Mouse (Mus musculus) intestine, embryonic 16.5 days (tissue): ENCODE results near the gene Ptov1. TPM values are rescaled to one million over a fixed set of nuclear protein-coding genes. Genes with fewer than 3 reads are reported as not detected.

Experiments
- ATAC-seq: fragments of 200-750 bp; cut with Nextera tagmentation; 2 replicates; pipeline ENCODE4 v1.8.0; 2017; ENCODE audit warnings: moderate TSS enrichment, moderate library complexity
- H3K27ac ChIP-seq: fragments of 300-500 bp; sonication (generic); 2 replicates; pipeline ENCODE4 v1.5.1; 2014; ENCODE audit warnings: mild to moderate bottlenecking, low read length
- H3K27me3 ChIP-seq: fragments of 300-500 bp; sonication (generic); replicated peaks from 2 replicates; pipeline ENCODE4 v1.6.1; 2014; ENCODE audit warnings: low read length, control low read depth, mixed read lengths; ENCODE audit not compliant: control insufficient read depth, insufficient read depth
- H3K36me3 ChIP-seq: fragments of 300-500 bp; sonication (generic); 2 replicates; pipeline ENCODE4 v1.6.1; 2014; ENCODE audit warnings: low read length, control low read depth; ENCODE audit not compliant: control insufficient read depth, insufficient read depth
- H3K4me1 ChIP-seq: fragments of 300-500 bp; sonication (generic); 2 replicates; pipeline ENCODE4 v1.6.1; 2014; ENCODE audit warnings: low read length, control low read depth, mixed read lengths; ENCODE audit not compliant: control insufficient read depth, insufficient read depth
- H3K4me2 ChIP-seq: fragments of 300-500 bp; sonication (generic); 2 replicates; pipeline ENCODE4 v1.6.1; 2014; ENCODE audit warnings: low read depth, low read length, control low read depth
- H3K4me3 ChIP-seq: fragments of 300-500 bp; sonication (generic); 2 replicates; pipeline ENCODE4 v1.5.1; 2014; ENCODE audit warnings: mild to moderate bottlenecking, low read length
- H3K9ac ChIP-seq: fragments of 300-500 bp; sonication (generic); 2 replicates; pipeline ENCODE4 v1.6.1; 2014; ENCODE audit warnings: low read depth, low read length
- H3K9me3 ChIP-seq: fragments of 300-500 bp; sonication (generic); 2 replicates; pipeline ENCODE4 v1.6.1; 2016; ENCODE audit warnings: low read length, control low read depth; ENCODE audit not compliant: control insufficient read depth
- WGBS: fragments of 180-500 bp; shearing (Covaris S2); extraction: QIAGEN DNeasy Blood & Tissue Kit; methylation state at CpG from one replicate; pipeline ENCODE4 v1.1.7; 2014; 5-methylcytosine and 5-hydroxymethylcytosine counted together
- polyA plus RNA-seq: library from polyadenylated mRNA; unstranded; fragments of >200 nt; fragmentation: Nextera tagmentation; extraction: Ambion mirVana; gene quantifications from 2 replicates; pipeline ENCODE4 v1.2.1, GENCODE M21; 2015

The Ptov1 gene
- polyA plus RNA-seq, 1 experiment from 2014 or later, result 71.8 TPM

DNA sequence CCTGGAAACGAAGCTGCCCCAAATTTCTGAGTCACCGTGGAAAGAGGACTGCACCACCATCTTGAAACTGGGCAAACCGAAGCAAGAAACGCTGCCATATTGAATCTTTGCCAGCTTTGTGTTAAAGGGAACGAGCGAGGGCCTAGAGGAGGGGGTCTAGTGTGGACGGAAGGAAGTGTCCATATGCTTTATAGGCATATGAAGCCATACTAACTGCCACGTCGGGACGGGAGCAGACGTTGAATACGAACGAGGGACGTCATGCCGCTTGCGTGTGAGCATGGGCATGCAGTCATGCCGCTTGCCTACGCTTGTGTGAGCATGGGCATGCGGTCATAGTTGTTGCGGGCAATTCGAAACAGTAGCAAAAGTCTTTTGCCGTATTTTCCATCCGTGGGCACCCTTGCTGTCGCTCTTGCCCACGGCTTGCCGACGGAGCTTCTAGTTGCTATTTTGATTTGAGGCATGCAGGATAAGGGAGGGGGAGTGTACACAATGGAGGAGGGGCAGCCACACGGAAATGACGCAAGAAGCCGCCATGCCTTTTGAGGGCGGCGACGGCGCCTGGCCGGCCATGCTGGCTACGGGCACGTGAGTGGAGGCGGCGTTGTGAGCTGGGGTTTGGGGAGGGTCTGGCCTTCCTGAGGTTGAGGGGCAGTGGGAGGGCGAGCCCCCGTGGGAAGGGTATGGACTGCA is 20.0 kb downstream of the Ptov1 start:
- Histone ChIP-seq H3K27me3 (no peaks in the 10 kb centered on the region), H3K9ac (peak overlapping the region; percentile 91), H3K4me3 (peak overlapping the region; percentile 82), H3K4me2 (peak overlapping the region; percentile 67), H3K27ac (peak overlapping the region; percentile 99), H3K9me3 (no peaks in the 10 kb centered on the region), H3K4me1 (peaks cover 31% of the 10 kb centered on the region), H3K36me3 (peaks cover 17% of the 10 kb centered on the region; the same call in 1 of the 2 replicates)
- peak; percentile 65 for ATAC-seq
- under 1% methylated on average over 41 of the region's 41 CpGs for WGBS

- H3K4me1 ChIP-seq, result peaks cover 28% of the 10 kb centered on the region
These were observed 20.8 kb downstream of the Ptov1 start, which contains the start of the genes Akt1s1 and Tbc1d17 for GRCm38 (mm10) chr7:44848561-44849415. Gene Akt1s1, plus strand, starts transcription at chr7:44848991. Gene Tbc1d17, minus strand, starts transcription at chr7:44849079.

GRCm38 (mm10) chr7:44847772-44848171 is 21.8 kb downstream of the Ptov1 start:
- Histone ChIP-seq H3K9me3 (no peaks in the 10 kb centered on the region), H3K27ac (no peak overlapping the region), H3K36me3 (peaks cover 25% of the 10 kb centered on the region)

More at GRCm38 (mm10) chr7:44848561-44849415, 20.8 kb downstream of the Ptov1 start, which contains the start of the genes Akt1s1 and Tbc1d17:
- ATAC-seq, result peak; percentile 83
- H3K4me3 ChIP-seq, result peak within 1 kb of the TSS; percentile 82
- no peaks in the 10 kb centered on the region for H3K27me3 ChIP-seq
- peaks cover 22% of the 10 kb centered on the region; the same call in 1 of the 2 replicates for H3K36me3 ChIP-seq
- H3K27ac ChIP-seq, result peak within 1 kb of the TSS; percentile 99
- peak within 1 kb of the TSS; percentile 94 for H3K4me2 ChIP-seq
- H3K9me3 ChIP-seq, result no peaks in the 10 kb centered on the region
- under 1% methylated on average over 54 of the region's 54 CpGs for WGBS
- H3K9ac ChIP-seq, result peak within 1 kb of the TSS; percentile 91

GRCm38 (mm10) chr7:44846804-44847203 is 22.8 kb downstream of the Ptov1 start:
- WGBS, result 93% methylated on average over 7 of the region's 7 CpGs
- peaks cover 19% of the 10 kb centered on the region for H3K4me1 ChIP-seq
- no peaks in the 10 kb centered on the region for H3K27me3 ChIP-seq
- no peak overlapping the region for H3K4me3 ChIP-seq
- no peak overlapping the region for H3K27ac ChIP-seq
- H3K36me3 ChIP-seq, result peaks cover 30% of the 10 kb centered on the region
- H3K9ac ChIP-seq, result no peak overlapping the region
- H3K4me2 ChIP-seq, result no peak overlapping the region
- ATAC-seq, result no peak
- no peaks in the 10 kb centered on the region for H3K9me3 ChIP-seq

More at GRCm38 (mm10) chr7:44847772-44848171, 21.8 kb downstream of the Ptov1 start:
- Histone ChIP-seq H3K4me3 (peak overlapping the region; percentile 82), H3K9ac (peak overlapping the region; percentile 62), H3K4me2 (peak overlapping the region; percentile 94), H3K4me1 (peaks cover 19% of the 10 kb centered on the region), H3K27me3 (no peaks in the 10 kb centered on the region)
- WGBS, result 64% methylated on average over 5 of the region's 5 CpGs
- ATAC-seq, result no peak

DNA sequence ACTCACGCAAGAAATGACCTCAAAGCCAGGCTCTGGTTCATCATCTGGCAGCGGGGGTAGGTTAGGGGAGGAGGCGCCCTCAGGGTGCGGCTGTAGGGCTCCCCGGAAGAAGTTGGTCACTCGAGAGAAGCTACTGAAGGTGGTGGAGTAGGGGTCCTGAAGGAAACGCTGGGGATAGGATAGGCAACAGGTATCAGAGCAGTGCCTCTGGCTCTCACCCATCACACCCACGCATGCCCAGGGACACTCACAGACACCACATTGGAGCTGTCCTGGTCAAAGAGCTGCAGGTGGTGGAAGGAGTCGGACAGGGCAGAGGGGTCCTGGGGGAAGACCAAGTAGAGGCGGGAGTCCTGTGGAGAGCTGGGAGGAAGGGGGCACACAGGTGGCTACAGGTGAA is 24.6 kb downstream of the Ptov1 start:
- Histone ChIP-seq H3K4me1 (peaks cover 13% of the 10 kb centered on the region), H3K36me3 (peaks cover 29% of the 10 kb centered on the region), H3K4me3 (no peak overlapping the region), H3K27me3 (peaks cover 5% of the 10 kb centered on the region; the same call in 1 of the 2 replicates), H3K9ac (no peak overlapping the region), H3K4me2 (no peak overlapping the region), H3K9me3 (no peaks in the 10 kb centered on the region), H3K27ac (no peak overlapping the region)
- no peak for ATAC-seq
- 91% methylated on average over 10 of the region's 10 CpGs for WGBS

GRCm38 (mm10) chr7:44841825-44842463 is 27.6 kb downstream of the Ptov1 start:
- no peaks in the 10 kb centered on the region for H3K9me3 ChIP-seq
- no peak overlapping the region for H3K9ac ChIP-seq
- H3K4me1 ChIP-seq, result peaks cover 12% of the 10 kb centered on the region
- H3K4me2 ChIP-seq, result no peak overlapping the region
- ATAC-seq, result no peak
- no peak overlapping the region for H3K27ac ChIP-seq
- no peak overlapping the region for H3K4me3 ChIP-seq
- WGBS, result 92% methylated on average over 8 of the region's 8 CpGs
- peaks cover 29% of the 10 kb centered on the region for H3K36me3 ChIP-seq
- H3K27me3 ChIP-seq, result peaks cover 5% of the 10 kb centered on the region; the same call in 1 of the 2 replicates

GRCm38 (mm10) chr7:44840426-44840825 is 29.2 kb downstream of the Ptov1 start:
- H3K36me3 ChIP-seq, result peaks cover 15% of the 10 kb centered on the region
- no peak for ATAC-seq
- WGBS, result 54% methylated on average over 14 of the region's 14 CpGs
- peaks cover 5% of the 10 kb centered on the region; the same call in 1 of the 2 replicates for H3K27me3 ChIP-seq
- peak overlapping the region; percentile 69; the same call in 1 of the 2 replicates for H3K9ac ChIP-seq
- no peaks in the 10 kb centered on the region for H3K9me3 ChIP-seq
- peak overlapping the region; percentile 44; the same call in 1 of the 2 replicates for H3K4me3 ChIP-seq
- H3K4me1 ChIP-seq, result peaks cover 18% of the 10 kb centered on the region
- peak overlapping the region; percentile 81; the same call in 1 of the 2 replicates for H3K4me2 ChIP-seq
- H3K27ac ChIP-seq, result no peak overlapping the region

GRCm38 (mm10) chr7:44839491-44840191 is 29.9 kb downstream of the Ptov1 start:
- WGBS, result 3% methylated on average over 58 of the region's 58 CpGs
- Histone ChIP-seq H3K9ac (peak overlapping the region; percentile 69), H3K9me3 (no peaks in the 10 kb centered on the region), H3K27me3 (peaks cover 5% of the 10 kb centered on the region; the same call in 1 of the 2 replicates), H3K4me2 (peak overlapping the region; percentile 81), H3K4me3 (peak overlapping the region; percentile 44), H3K36me3 (peaks cover 15% of the 10 kb centered on the region), H3K4me1 (peaks cover 18% of the 10 kb centered on the region), H3K27ac (no peak overlapping the region)
- ATAC-seq, result peak; percentile 72
